Mouse (Mus musculus) fat pad, adult 2 months (tissue): ENCODE measurements around the gene Cacng8.

Source experiments
- DNase-seq: peaks from one replicate; pipeline ENCODE4 v3.0.0-alpha.2; 2011; ENCODE audit warnings: low read depth, low spot score; ENCODE audit errors: extremely low read depth

Cacng8 gene

DNA sequence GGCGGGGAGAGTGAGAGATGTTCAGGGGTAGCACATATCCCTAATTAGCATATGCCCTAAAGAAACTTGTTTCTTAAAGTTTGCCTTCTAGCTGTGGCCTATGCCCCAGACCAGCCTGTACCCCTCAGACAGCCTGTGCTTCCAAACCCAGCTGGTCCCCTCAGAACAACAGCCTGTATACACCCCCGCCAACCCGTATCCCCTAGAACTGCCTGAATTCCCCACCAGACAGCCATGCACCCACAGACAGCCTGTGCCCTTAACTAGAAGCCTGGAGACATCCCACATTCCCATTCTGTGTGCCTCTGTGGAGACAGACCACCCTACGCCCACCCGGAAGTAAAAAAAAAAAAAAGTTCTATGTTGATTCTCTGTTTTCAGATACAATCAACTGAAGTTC lies 34.7 kb downstream of the Cacng8 start:
- DNase-seq = no peak

- DNase-seq = no peak
These were observed 39.7 kb downstream of the Cacng8 start for GRCm38 (mm10) chr7:3430161-3430560.

- DNase-seq = no peak
These were observed 41.6 kb downstream of the Cacng8 start for GRCm38 (mm10) chr7:3432066-3432465.

DNA sequence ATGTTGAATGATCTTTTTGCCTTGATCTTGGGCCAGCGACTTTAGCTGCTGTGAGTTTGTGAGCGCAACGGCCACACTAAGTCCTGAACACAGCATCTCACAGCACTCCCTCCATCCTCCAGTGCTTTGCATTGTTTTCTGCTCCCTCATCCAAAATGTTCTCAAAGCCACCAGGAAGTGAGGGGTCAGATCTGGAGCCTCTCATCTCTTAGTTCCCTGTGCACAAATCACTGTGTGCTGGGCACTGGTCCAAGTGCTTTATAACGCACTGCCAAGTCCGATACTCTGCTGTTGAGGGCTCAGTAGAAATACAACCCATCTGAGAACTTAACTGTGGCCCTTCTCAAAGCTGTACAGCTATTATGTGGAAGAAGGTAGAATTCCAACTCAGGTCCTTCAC lies 47.5 kb downstream of the Cacng8 start:
- DNase-seq = no peak

- DNase-seq = no peak
These were observed 49.5 kb downstream of the Cacng8 start for GRCm38 (mm10) chr7:3439984-3440383.

- no peak for DNase-seq
These were observed 50.0 kb downstream of the Cacng8 start for GRCm38 (mm10) chr7:3440526-3440925.

DNA sequence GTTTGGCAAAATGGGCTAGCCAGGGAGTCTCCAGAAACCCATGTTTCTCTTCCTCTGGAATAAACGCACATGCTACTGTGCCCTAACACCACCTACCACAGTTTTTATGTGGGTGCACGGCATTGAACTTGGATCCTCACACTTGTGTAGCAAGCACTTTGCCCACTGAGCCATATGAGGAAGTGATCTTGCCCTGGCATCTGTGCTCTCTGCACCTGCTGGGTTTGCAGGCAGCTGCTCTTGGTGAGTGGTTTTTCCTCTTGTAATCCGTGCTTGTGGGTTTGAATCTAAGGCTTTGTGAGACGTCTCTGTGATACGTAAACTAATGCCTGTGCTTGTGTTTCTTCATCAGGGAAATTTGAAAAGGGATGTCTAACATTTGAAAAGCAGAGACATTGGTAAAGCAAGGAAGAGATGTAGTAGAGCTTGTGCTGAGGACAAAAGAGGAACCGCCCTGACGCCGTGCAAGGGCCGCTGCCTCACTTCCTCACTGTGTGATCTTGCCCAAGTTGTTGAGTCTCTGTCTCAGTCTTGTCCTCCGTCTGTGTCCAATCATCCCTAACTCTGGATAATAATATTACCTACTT lies 52.1 kb downstream of the Cacng8 start:
- DNase-seq = no peak

- no peak for DNase-seq
These were observed 54.2 kb downstream of the Cacng8 start for GRCm38 (mm10) chr7:3444678-3445077.

GRCm38 (mm10) chr7:3446584-3446983 lies 56.1 kb downstream of the Cacng8 start:
- no peak for DNase-seq

DNA sequence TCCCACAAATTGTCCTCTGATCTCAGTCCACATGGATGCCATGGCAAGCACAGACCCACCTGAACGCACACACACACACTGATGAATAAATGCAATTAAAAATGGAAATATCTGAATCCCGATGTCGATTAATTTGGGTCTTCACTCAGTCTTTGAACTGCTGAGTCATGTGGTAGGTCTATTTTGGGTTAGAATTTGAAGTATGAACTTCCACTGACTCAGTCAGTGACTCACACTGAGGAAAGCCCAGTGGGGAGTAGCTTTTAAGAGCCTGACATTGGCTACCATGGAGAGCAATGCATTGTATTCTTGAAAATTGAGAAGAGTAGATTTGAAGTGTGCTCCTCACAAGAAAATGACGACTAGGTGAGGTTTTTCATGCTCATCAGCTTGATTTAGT lies 56.5 kb downstream of the Cacng8 start:
- DNase-seq = no peak

GRCm38 (mm10) chr7:3448737-3449454 lies 58.4 kb downstream of the Cacng8 start:
- no peak for DNase-seq

DNA sequence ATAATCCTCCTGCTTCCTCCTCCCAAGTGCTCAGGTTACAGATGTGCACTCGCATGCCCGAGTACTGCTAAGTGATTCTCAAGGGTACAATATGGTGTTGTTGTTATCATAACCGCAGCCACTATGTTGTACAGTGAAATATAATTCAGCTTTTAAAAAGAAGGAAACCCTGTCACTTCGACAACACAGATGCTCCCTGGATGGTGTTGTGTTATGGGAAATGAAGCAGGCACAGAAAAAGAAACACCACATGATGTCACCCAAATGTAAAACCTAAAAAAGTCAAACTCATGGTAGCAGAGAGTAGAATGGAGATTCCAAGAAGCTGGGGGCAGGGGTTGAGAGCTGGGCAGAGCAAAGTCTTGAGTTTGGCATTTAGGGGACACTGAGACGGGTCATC lies 60.2 kb downstream of the Cacng8 start:
- no peak for DNase-seq

GRCm38 (mm10) chr7:3451161-3451560 lies 60.7 kb downstream of the Cacng8 start:
- DNase-seq = no peak

DNA sequence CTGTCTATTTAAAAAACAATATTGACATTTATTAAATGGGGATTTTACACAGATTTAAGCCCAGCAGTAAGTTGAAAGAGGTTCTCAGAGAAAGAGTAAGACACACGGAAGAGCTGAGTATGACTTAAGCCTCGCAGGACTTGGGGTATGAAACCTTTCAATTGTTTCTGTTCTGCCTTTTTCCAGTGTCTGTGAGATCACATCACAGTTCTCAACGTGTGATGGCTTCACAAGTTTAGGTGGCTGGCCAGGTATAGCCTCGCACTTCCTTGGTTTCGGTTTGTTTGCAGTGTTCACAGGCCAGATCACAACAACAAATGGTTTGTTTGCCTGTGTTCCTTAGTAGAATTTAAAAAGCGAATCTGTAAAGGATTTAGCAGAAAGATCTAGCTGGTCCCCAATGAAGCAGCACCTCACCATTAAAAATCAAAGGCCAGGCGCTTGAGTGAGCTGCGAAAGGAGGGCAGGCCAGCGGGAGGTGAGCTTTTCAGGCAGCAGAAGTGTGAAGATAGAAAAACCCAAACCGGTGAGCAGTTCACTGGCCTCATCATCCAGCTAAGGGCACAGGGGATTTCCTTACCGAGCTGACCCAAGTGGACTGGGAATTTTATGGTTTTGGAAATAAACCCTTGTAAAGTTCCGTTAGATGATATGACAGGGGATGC lies 62.5 kb downstream of the Cacng8 start:
- DNase-seq = no peak

GRCm38 (mm10) chr7:3453486-3454183 lies 63.2 kb downstream of the Cacng8 start:
- no peak for DNase-seq

- no peak for DNase-seq
These were observed 66.8 kb downstream of the Cacng8 start for GRCm38 (mm10) chr7:3457111-3457840.

- no peak for DNase-seq
These were observed 67.3 kb downstream of the Cacng8 start for GRCm38 (mm10) chr7:3457841-3458217.

DNA sequence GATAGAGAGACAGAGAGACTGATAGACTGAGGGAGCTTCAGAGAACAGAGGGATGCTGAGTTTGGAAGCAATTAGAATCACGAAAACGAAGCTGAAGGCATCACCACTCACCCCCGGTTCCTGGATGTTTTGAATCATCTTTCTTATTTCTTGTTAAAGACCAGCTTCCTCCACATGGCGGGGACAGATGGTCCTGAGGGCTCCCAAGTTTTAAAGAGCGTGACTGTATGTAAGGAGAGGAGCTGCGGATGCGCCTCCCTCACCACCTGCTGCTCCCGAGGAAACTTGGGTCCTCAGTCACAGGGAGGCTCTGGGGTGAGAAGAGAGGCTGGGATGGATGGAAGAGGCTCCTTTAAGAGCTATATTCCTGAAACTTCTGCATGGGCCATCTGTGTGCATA lies 69.8 kb downstream of the Cacng8 start:
- no peak for DNase-seq

- DNase-seq = no peak
These were observed 72.8 kb downstream of the Cacng8 start for GRCm38 (mm10) chr7:3463306-3463705.
